Mouse (Mus musculus): Measurements from ENCODE around the gene Pcnx2.

The Pcnx2 gene

DNA sequence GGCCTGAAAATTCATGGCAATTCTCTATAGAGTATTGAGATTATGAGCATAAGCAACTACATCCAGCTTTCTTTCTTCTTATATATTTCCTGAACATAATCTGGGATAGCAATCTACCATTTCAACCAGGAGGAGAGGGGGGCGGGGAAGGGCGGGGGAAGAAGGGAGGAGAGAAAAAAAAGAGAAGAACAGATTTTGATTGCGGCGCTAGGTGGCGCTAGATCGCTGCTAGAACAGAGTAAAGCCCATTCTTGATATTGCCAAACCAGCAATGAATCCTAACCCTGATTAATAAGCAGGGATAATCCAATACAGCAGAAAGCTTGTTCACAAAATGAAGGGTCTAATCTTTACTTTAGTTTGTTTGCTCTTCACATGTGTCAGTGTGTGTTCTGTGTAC lies 782 bp upstream of the Pcnx2 start:
- in situ Hi-C loops (cut with MboI): no loop called here

DNA sequence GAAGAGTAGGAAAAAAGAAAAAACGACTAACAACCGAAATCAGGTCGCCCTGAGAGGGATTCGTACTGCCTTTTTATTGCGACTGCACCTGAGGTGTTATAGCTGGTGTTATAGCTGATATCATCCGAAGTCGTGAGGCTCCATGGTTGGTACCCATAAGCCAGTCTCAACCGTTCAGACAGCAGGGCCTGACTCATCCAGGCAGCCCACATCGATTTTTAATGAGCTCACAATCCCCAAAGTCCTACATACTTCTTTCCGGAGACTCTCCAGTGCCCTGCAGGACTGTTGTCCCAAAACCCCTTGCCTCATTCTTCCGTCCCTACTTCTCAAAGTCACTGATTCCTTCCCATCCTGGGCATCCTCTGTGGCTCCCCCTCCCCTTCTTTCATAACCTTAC lies 729 bp downstream of the Pcnx2 start:
- in situ Hi-C loops (cut with MboI): no loop called here

- in situ Hi-C loops (cut with MboI): no loop called here
These were observed 8.2 kb downstream of the Pcnx2 start for GRCm38 (mm10) chr8:125889920-125890319.

GRCm38 (mm10) chr8:125887549-125887948 lies 10.6 kb downstream of the Pcnx2 start:
- in situ Hi-C loops (cut with MboI): no loop called here

DNA sequence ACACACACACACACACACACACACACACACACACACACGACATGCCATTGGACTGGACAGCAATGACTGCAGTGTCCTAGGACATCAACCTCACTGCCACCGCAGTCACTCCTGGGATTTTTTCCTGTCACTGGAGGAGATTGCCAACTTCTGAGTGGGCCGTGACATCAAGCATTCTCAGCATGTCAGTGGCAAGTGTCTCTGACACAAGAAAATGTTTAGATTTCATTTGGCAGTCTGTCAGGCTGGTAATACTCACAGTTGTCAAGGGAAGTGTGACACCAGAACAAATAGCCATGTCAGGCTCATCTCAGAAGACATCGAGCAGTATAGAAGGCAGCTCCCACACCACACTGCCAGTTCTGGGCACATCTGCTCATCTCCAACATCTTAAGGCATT lies 17.7 kb downstream of the Pcnx2 start:
- in situ Hi-C loops (cut with MboI): no loop called here

DNA sequence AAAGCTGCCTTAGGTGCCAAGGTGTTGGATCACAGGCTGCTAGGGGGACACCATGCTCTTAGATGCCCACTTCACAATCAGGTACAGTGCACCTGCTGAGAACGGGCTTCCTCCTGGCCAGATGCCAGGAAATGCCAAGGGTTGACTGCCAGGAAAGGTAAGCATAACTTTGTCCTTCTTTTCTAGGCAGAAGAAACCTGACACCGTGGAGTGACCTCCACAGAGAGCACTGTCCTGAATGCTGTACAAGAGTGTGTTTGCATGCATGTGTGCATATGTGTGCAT lies 24.9 kb downstream of the Pcnx2 start:
- in situ Hi-C loops (cut with MboI): loop anchor here (25.0 kb wide), 1 partner anchor 286 kb away; no protein-coding TSS in a partner anchor

- in situ Hi-C loops (cut with MboI): loop anchor here (25.0 kb wide), 1 partner anchor 285 kb away; no protein-coding TSS in a partner anchor
These were observed 25.4 kb downstream of the Pcnx2 start for GRCm38 (mm10) chr8:125872501-125873249.

DNA sequence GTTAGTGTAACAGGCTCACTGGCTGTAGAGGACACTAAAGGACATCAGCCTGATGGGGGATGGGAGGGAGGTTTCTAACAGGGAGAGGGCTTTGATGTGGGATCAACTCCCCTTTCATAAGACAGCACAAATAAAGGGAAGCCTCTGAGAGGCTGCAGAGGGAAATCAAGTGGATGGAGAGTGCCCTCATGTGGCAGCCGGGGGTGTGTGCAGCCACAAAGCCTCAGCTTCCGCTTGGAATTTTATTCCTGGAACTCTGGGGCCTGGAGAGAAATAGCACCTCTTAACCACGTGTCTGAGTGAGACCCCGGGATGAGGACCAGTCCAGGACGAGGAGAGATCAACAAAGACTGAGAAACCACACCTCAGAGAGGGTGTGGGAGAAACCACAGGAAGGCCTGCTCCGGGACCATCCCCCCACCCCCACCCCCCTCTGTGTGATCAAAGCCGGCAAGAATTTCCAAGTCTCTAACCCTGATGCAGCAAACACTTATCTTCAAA lies 27.2 kb downstream of the Pcnx2 start:
- in situ Hi-C loops (cut with MboI): loop anchor here (25.0 kb wide), 1 partner anchor 284 kb away; no protein-coding TSS in a partner anchor

GRCm38 (mm10) chr8:125870179-125870702 lies 27.9 kb downstream of the Pcnx2 start:
- in situ Hi-C loops (cut with MboI): loop anchor here (25.0 kb wide), 1 partner anchor 283 kb away; no protein-coding TSS in a partner anchor

- in situ Hi-C loops (cut with MboI): loop anchor here (25.0 kb wide), 1 partner anchor 282 kb away; no protein-coding TSS in a partner anchor
These were observed 28.4 kb downstream of the Pcnx2 start for GRCm38 (mm10) chr8:125869739-125870138.

- in situ Hi-C loops (cut with MboI): loop anchor here (25.0 kb wide), 1 partner anchor 281 kb away; no protein-coding TSS in a partner anchor
These were observed 29.6 kb downstream of the Pcnx2 start for GRCm38 (mm10) chr8:125868552-125868951.

DNA sequence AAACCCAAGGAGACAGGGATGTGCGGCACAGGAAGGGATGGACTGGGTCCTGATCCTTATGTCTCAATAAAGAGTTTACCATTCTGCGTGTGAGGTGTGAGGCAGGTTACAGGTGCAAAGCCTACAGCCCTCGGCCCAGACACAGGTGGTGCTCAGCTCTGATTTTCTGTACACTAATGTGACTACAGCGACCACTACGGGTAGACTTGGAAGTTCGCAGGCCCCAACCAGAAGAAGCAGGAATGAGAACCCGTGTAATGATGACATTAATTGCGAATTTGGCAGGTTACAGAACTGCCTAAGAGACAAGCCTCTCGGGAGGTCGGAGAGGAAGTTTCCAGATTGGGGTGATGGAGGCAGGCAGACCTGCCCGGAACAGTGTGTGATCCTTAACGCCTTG lies 32.0 kb downstream of the Pcnx2 start:
- in situ Hi-C loops (cut with MboI): loop anchor here (25.0 kb wide), 1 partner anchor 279 kb away; no protein-coding TSS in a partner anchor

DNA sequence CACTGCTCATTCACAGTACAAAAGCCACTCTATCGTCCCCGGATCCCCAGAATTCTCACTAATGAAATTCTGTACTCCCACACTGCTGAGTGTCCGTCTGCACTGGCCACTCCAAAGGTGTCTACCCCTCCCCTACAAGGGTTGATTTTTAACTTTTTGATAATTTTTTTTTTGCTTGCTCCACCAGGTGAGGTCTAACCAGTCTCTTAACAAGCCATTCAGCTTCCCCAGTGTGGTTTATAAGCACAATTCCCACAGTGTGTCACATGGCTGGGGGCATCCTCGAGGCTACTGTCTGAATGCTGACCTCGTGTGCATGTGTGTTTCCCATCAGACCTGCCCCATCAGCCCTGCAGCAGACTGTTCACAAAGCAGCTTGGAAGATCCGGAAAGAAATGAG lies 40.9 kb downstream of the Pcnx2 start:
- in situ Hi-C loops (cut with MboI): loop anchor here (25.0 kb wide), 1 partner anchor 270 kb away; no protein-coding TSS in a partner anchor

DNA sequence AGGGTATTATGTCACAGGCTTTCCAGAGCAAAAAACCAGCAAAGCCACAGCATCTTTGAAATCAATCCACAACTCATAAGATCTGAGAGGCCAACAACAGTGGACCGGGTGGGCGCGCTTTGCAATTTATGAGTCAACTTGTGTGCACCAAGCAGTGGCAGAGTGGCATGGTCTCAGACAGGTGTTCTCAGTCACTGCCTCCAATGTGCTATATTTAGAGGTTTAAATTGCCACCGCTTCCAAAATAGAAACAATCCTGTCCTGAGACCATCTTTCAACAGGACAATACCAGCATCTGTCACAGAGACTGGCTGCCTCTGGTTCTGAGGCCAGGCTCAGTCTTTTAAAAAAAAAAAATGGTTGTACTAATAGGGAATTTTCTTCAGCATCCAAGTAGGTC lies 42.0 kb downstream of the Pcnx2 start:
- in situ Hi-C loops (cut with MboI): loop anchor here (25.0 kb wide), 1 partner anchor 269 kb away; no protein-coding TSS in a partner anchor

- in situ Hi-C loops (cut with MboI): loop anchor here (25.0 kb wide), 1 partner anchor 267 kb away; no protein-coding TSS in a partner anchor
These were observed 43.7 kb downstream of the Pcnx2 start for GRCm38 (mm10) chr8:125854379-125854778.

GRCm38 (mm10) chr8:125853300-125853699 lies 44.8 kb downstream of the Pcnx2 start:
- in situ Hi-C loops (cut with MboI): loop anchor here (25.0 kb wide), 1 partner anchor 266 kb away; no protein-coding TSS in a partner anchor

DNA sequence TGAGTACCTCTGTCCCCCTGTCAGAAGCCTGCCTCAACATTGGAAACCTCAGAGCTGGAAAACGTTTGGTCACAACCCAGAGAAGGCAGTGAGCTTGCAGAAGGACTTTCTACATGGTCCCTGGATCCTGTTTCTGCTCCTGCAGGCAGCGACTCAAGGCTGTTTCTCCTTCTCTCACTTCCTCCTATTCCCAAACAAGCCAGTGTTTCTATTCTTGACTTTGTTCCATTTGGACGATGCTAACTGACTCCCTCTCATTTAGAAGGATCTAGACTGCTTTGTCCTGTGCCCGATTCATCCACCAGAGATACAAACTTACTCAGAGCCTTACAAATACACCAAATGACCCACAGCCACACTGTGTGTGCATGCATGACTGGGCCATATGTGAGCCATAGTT lies 48.9 kb downstream of the Pcnx2 start:
- in situ Hi-C loops (cut with MboI): no loop called here

DNA sequence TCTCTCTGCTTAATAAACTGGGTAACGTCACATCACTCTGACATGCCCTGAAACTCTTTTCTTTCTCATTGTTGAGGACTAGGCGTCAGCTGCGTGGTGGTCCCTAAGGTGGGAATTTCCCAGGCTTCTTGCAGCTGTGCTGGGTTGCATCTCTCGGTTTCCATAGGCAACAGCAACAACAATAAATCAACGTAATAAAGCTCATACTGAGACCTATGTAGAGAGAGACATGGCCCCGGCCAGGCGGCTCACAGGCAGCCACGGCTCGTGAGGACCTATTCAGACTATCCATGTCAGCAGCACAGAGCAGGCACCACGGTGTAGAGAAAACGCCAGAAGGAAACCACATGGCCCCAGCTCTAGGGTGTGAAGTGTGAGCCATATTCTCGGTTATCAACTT lies 50.3 kb downstream of the Pcnx2 start:
- in situ Hi-C loops (cut with MboI): no loop called here

DNA sequence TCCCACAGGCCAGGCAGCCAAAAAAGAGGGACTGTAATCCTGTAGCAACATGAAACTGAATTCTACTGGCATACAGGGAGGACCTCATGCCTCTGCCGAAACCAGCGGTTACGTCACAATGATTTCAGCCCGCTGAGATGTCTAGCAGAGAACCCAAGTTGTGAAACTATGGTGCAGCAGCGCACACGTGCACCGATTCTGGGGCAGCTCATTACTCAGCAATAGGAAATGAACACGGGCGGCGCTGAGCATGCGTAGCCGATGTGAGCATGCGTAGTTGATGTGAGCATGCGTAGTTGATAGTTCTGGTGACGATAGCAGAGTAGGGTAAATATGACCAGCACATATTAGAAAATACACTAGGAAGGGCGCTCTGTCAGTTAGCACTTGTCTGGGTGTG lies 52.8 kb downstream of the Pcnx2 start:
- in situ Hi-C loops (cut with MboI): no loop called here

- in situ Hi-C loops (cut with MboI): no loop called here
These were observed 54.8 kb downstream of the Pcnx2 start for GRCm38 (mm10) chr8:125843122-125843836.

- in situ Hi-C loops (cut with MboI): no loop called here
These were observed 56.0 kb downstream of the Pcnx2 start for GRCm38 (mm10) chr8:125842158-125842557.

GRCm38 (mm10) chr8:125824688-125825087 lies 73.4 kb downstream of the Pcnx2 start:
- in situ Hi-C loops (cut with MboI): no loop called here
